Mouse (Mus musculus): ENCODE measurements around the gene Tmem114.
A peak's percentile ranks its signal among the peaks of the same experiment; 100 is the strongest.

Tmem114 gene

DNA sequence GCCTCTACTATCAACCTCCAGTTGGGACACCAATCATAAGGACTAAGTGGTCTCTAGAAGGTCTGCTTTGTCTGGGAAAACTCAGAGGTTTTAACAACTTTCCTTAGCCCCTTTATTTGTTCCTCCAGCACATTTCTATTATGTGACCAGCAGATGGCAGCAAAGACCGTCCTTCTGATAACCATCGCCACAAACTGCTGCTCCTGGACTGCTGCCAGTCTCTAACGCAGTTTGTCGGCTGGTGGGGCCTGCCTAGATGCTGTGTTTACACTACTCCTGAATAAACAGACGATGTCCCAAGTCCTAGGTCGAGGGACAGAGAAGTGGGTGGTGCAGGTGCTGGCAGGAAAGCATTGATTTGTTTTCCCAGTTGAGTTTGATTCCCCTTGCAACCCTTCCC lies 18.2 kb downstream of the Tmem114 start:
- peak; percentile 70 to 79 for DNase-seq

DNA sequence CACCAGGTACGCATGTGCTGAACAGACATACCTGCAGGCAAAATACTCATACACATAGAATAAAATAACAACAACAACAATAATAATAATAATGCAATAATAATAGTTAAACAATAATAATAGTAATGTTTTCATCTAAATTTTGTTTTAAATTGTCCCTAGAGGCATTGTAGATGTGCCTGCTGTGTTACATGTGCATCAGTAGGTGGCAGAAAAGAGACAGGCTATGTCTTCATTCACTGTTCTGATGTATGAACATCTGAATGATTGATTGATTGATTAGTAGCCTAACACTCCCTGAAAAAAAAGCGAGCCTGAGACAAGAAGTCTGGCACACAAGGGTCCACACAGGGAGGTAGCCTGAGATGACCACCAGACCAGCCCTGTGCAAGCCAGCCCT lies 22.3 kb downstream of the Tmem114 start:
- no peak for DNase-seq

DNA sequence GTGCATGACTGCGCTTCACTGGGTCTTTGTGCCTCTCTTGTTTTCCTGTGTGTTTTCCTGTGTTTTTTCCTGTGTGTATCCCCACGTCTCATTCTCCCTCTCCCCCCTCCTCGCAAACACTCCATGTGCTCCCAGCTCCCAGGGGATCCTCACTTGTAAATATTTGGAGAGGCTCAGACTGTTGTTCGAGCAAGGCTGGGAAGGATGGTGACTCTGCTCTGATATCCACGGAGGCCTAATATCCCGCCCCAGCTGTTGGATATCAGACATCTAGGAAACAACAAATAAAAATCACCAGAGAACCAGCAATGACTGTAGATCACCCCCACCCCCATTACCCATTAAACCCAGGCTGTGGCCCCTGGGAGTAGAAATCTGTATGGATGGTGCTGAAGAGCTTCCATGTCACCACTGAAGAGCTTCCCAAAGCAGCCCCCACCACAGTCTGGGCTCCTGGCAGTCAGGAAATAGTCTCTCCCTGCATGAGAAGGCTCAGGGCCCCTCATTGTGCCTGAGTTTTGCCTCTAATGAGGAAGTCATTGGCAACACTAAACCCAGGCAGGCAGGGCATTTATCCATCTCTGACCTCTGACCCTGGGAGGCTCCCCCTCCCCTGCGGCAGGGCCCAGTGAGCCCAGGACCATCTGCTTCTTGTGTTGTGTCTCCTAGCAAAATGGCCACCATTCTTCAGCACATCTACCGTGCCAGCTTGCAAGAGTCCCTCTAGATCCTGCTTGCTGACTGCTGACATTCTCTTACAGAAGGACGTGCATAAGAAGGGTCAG lies 23.6 kb downstream of the Tmem114 start:
- no peak for DNase-seq

GRCm38 (mm10) chr16:8399868-8400267 lies 25.1 kb downstream of the Tmem114 start:
- DNase-seq: no peak

DNA sequence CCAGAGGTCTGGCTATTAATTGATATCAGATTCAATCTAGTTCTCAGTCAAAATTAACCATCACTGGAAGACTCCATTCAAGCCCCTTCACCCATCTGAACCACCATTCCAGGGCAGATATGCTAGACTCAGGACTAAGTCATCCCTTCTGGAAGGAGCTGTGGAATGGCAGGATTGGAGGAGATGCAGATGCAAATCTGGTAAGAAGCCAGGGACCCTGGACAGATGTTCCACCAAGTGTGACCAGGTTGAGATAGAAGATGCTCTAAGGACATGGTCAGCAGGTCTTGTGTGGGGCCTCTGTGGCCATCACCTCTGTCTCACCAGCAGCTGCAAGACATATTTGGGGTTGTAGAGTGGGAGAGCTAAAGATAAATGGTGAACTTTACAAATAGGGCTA lies 30.0 kb downstream of the Tmem114 start:
- DNase-seq: no peak

GRCm38 (mm10) chr16:8388491-8388890 lies 36.4 kb downstream of the Tmem114 start:
- DNase-seq: no peak

DNA sequence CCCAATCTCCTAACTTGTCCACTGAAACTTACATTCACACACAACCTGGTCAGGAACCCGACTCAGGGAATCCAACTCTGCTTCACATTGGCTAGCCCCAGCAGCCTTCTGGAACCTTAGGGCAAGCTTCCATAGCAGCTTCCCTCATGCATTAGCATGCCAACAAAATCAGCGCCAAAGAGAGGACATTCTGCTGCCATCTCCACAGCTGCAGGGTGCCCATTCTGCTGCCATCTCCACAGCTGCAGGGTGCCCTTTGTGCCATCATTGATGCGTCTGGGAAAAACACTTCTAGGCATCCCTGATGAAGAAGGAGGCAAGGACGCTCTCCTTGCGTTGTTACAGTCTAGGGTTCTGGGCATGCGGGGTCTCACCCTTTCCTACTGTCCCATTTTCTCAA lies 38.5 kb downstream of the Tmem114 start:
- DNase-seq: no peak

- no peak for DNase-seq
These were observed 39.3 kb downstream of the Tmem114 start for GRCm38 (mm10) chr16:8385679-8386078.

DNA sequence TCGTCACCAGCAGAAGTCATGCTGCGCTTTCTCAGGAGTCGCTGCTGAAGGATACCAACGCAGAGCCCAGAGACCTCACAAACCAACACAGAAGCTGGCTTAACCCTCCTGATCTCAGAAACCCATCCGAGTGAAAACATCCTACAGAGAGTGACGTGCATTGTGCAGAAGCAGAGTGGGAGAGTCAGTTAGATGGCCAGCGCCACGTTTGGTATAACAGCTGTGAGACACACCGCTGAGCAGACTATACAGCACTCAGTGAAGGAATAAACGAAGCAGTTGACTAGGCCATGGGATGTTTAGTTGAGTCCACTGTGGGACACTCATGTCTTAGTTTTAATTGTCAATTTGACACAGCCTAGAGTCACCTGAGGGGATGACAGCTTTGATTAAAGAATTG lies 40.2 kb downstream of the Tmem114 start:
- DNase-seq: no peak

DNA sequence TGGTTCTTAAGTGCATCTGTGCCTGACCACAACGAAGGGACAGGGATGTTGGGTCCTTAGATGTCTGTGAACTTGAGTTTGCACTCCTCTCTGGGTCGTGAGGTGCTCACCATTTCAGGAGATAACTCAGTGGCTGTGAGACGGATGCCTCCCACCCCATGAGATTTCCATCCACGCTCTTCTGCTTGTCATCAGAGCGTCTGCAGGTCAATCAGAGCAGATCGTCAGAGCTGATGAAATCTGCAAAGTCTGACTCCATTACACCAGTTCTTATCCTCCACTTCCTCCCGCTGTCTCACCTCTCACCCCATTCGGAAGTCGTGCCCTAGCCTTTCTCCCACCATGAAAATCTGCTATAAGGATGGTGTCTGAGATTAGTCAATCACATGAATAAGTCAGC lies 41.5 kb downstream of the Tmem114 start:
- DNase-seq: no peak

- DNase-seq: no peak
These were observed 61.9 kb downstream of the Tmem114 start for GRCm38 (mm10) chr16:8363066-8363465.

Measured in lung, postnatal 4 days (tissue).